Mouse (Mus musculus): ENCODE results near the gene Swsap1. TPM values are rescaled to one million over a fixed set of nuclear protein-coding genes. Genes with fewer than 3 reads are reported as not detected.

The Swsap1 gene
- polyA plus RNA-seq, 1 experiment = 8.5 TPM

- no peaks in the 10 kb centered on the region for H3K27me3 ChIP-seq (ENCODE audit: control insufficient read depth, insufficient read depth, low read length, poor library complexity, severe bottlenecking)
- no peak overlapping the region for H3K27ac ChIP-seq (ENCODE audit: insufficient read depth, low read length)
- no peaks in the 10 kb centered on the region for H3K4me1 ChIP-seq (ENCODE audit: control insufficient read depth, insufficient read depth, low read length)
- no peaks in the 10 kb centered on the region for H3K36me3 ChIP-seq (ENCODE audit: control insufficient read depth, insufficient read depth, low read length, poor library complexity, severe bottlenecking)
- no peak overlapping the region for H3K4me3 ChIP-seq (ENCODE audit: low read depth, low read length)
- H3K9ac ChIP-seq (ENCODE audit: low read depth, poor library complexity, severe bottlenecking) = no peak overlapping the region
- TF ChIP-seq EP300 (IDR thresholded peaks at IDR 0.05; ENCODE audit: insufficient read depth, low read depth, low read length) (no peak), CTCF (IDR thresholded peaks at IDR 0.05; ENCODE audit: low read depth, low read length) (no peak), POLR2A (IDR thresholded peaks at IDR 0.05; ENCODE audit: insufficient read depth, low read length) (no peak)
- no peaks in the 10 kb centered on the region for H3K9me3 ChIP-seq (replicated peaks; ENCODE audit: control insufficient read depth, insufficient read depth, low read length, poor library complexity, severe bottlenecking)
Observed at GRCm38 (mm10) chr9:21958372-21958771, 2.8 kb downstream of the Swsap1 start.

- no peak overlapping the region for H3K27ac ChIP-seq (ENCODE audit: insufficient read depth, low read length)
- H3K4me3 ChIP-seq (ENCODE audit: low read depth, low read length) = no peak overlapping the region
- no peaks in the 10 kb centered on the region for H3K4me1 ChIP-seq (ENCODE audit: control insufficient read depth, insufficient read depth, low read length)
- H3K9me3 ChIP-seq (replicated peaks; ENCODE audit: control insufficient read depth, insufficient read depth, low read length, poor library complexity, severe bottlenecking) = no peaks in the 10 kb centered on the region
- no peaks in the 10 kb centered on the region for H3K27me3 ChIP-seq (ENCODE audit: control insufficient read depth, insufficient read depth, low read length, poor library complexity, severe bottlenecking)
- no peak for TF ChIP-seq POLR2A (IDR thresholded peaks at IDR 0.05; ENCODE audit: insufficient read depth, low read length)
- no peak for TF ChIP-seq CTCF (IDR thresholded peaks at IDR 0.05; ENCODE audit: low read depth, low read length)
- TF ChIP-seq EP300 (IDR thresholded peaks at IDR 0.05; ENCODE audit: insufficient read depth, low read depth, low read length) = no peak
- H3K9ac ChIP-seq (ENCODE audit: low read depth, poor library complexity, severe bottlenecking) = no peak overlapping the region
- H3K36me3 ChIP-seq (ENCODE audit: control insufficient read depth, insufficient read depth, low read length, poor library complexity, severe bottlenecking) = no peaks in the 10 kb centered on the region
Observed at GRCm38 (mm10) chr9:21959244-21959643, 3.7 kb downstream of the Swsap1 start.

DNA sequence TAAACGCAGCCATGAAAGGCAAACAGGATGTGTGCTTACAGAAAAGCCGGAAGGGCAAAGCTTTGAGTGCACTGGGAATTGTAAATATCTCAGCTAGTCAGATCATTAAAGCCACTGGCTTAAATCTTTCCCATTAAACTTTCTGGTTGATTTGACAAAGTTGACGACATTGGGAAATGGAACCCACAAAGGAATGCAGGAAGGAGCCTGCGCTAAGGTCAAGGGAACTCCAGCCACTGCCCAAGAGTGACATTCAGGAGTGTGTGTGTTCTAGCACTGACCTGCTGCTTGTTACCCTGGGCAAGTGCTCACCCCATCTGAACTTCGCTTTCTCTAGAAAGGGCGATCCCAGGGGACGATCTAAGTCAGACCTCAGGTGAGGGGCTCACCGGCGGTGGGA, 4.6 kb downstream of the Swsap1 start:
- no peaks in the 10 kb centered on the region for H3K9me3 ChIP-seq (replicated peaks; ENCODE audit: control insufficient read depth, insufficient read depth, low read length, poor library complexity, severe bottlenecking)
- no peak overlapping the region for H3K27ac ChIP-seq (ENCODE audit: insufficient read depth, low read length)
- no peaks in the 10 kb centered on the region for H3K27me3 ChIP-seq (ENCODE audit: control insufficient read depth, insufficient read depth, low read length, poor library complexity, severe bottlenecking)
- no peaks in the 10 kb centered on the region for H3K36me3 ChIP-seq (ENCODE audit: control insufficient read depth, insufficient read depth, low read length, poor library complexity, severe bottlenecking)
- H3K9ac ChIP-seq (ENCODE audit: low read depth, poor library complexity, severe bottlenecking) = no peak overlapping the region
- H3K4me3 ChIP-seq (ENCODE audit: low read depth, low read length) = peak overlapping the region; percentile 33
- H3K4me1 ChIP-seq (ENCODE audit: control insufficient read depth, insufficient read depth, low read length) = no peaks in the 10 kb centered on the region
- TF ChIP-seq CTCF (IDR thresholded peaks at IDR 0.05; ENCODE audit: low read depth, low read length) = no peak
- TF ChIP-seq POLR2A (IDR thresholded peaks at IDR 0.05; ENCODE audit: insufficient read depth, low read length) = no peak
- TF ChIP-seq EP300 (IDR thresholded peaks at IDR 0.05; ENCODE audit: insufficient read depth, low read depth, low read length) = no peak

DNA sequence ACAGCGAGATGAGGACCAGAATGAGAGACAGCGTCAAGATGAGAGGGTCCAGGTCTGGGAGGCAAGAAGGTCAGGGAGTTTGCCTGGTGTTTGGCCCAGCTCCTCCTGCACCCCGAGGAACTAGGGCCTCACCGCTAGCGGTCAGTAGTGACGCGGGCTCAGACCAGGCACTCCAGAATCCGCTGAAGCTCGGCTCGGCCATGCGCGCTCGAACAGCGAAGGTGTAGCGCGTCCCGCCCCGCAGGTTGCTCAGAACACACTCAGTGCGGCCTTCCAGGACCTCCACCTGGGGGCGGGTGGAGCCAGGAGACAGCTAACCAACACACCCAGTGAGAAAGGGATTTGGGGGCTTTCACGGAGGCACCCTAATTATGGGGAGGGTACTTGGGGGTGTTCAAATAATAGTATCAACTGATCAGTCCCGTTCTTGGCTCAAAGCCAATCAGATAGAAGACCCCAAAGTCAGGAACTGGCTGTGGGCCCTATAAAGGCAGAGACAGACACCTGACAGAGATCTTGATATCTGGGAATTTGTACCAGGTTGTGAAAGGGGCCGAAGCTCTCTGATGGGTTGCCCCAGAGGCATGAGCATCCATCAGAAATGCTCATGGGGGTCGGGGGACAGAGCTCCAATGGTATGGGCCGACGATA, 5.1 kb downstream of the Swsap1 start:
- 0 out of 2 replicates have a peak, but pooled peaks have one; percentile 5 for TF ChIP-seq EP300 (IDR thresholded peaks at IDR 0.05; ENCODE audit: insufficient read depth, low read depth, low read length)
- no peak for TF ChIP-seq POLR2A (IDR thresholded peaks at IDR 0.05; ENCODE audit: insufficient read depth, low read length)
- peak; percentile 50 for TF ChIP-seq CTCF (IDR thresholded peaks at IDR 0.05; ENCODE audit: low read depth, low read length)
- Histone ChIP-seq H3K4me1 (ENCODE audit: control insufficient read depth, insufficient read depth, low read length) (no peaks in the 10 kb centered on the region), H3K36me3 (ENCODE audit: control insufficient read depth, insufficient read depth, low read length, poor library complexity, severe bottlenecking) (no peaks in the 10 kb centered on the region), H3K27ac (ENCODE audit: insufficient read depth, low read length) (no peak overlapping the region), H3K9me3 (replicated peaks; ENCODE audit: control insufficient read depth, insufficient read depth, low read length, poor library complexity, severe bottlenecking) (no peaks in the 10 kb centered on the region), H3K4me3 (ENCODE audit: low read depth, low read length) (peak overlapping the region; percentile 33), H3K27me3 (ENCODE audit: control insufficient read depth, insufficient read depth, low read length, poor library complexity, severe bottlenecking) (no peaks in the 10 kb centered on the region), H3K9ac (ENCODE audit: low read depth, poor library complexity, severe bottlenecking) (no peak overlapping the region)

DNA sequence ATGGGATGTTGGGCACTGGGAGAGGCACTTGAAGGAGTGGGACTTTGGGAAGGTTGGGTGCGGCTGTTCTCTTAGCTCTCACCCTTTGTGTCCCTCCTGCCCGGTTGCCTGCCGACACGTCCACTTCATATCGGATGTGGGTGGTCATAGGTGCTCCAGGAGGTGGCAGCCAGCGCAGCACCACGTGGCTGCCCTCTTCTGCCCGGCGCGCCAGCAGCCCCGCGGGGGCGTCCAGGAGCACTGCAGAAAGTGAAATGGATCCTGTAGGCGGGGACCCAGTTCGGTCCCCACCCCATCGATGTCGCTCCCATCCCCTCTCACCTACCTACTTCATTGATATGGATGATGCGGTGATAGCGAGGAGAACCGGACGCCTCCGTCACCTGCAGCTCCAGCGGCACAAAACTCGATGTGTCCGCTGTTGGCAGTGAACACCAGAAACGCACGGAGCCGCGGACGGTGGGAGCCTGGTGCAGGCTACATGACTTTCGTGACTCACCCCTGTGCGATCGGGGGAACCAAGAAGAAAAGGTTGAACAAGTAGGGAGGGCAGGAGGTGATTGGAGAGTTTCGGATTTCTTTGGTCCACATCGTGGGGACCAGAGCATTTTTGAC, 5.9 kb downstream of the Swsap1 start:
- H3K4me1 ChIP-seq (ENCODE audit: control insufficient read depth, insufficient read depth, low read length) = no peaks in the 10 kb centered on the region
- H3K27me3 ChIP-seq (ENCODE audit: control insufficient read depth, insufficient read depth, low read length, poor library complexity, severe bottlenecking) = no peaks in the 10 kb centered on the region
- H3K9ac ChIP-seq (ENCODE audit: low read depth, poor library complexity, severe bottlenecking) = peak overlapping the region; percentile 34
- no peaks in the 10 kb centered on the region for H3K36me3 ChIP-seq (ENCODE audit: control insufficient read depth, insufficient read depth, low read length, poor library complexity, severe bottlenecking)
- no peak overlapping the region for H3K27ac ChIP-seq (ENCODE audit: insufficient read depth, low read length)
- no peaks in the 10 kb centered on the region for H3K9me3 ChIP-seq (replicated peaks; ENCODE audit: control insufficient read depth, insufficient read depth, low read length, poor library complexity, severe bottlenecking)
- H3K4me3 ChIP-seq (ENCODE audit: low read depth, low read length) = peak overlapping the region; percentile 66
- TF ChIP-seq CTCF (IDR thresholded peaks at IDR 0.05; ENCODE audit: low read depth, low read length) = no peak
- TF ChIP-seq EP300 (IDR thresholded peaks at IDR 0.05; ENCODE audit: insufficient read depth, low read depth, low read length) = no peak
- no peak for TF ChIP-seq POLR2A (IDR thresholded peaks at IDR 0.05; ENCODE audit: insufficient read depth, low read length)

- Histone ChIP-seq H3K4me3 (ENCODE audit: low read depth, low read length) (peak overlapping the region; percentile 66), H3K36me3 (ENCODE audit: control insufficient read depth, insufficient read depth, low read length, poor library complexity, severe bottlenecking) (no peaks in the 10 kb centered on the region), H3K27ac (ENCODE audit: insufficient read depth, low read length) (no peak overlapping the region), H3K4me1 (ENCODE audit: control insufficient read depth, insufficient read depth, low read length) (no peaks in the 10 kb centered on the region), H3K27me3 (ENCODE audit: control insufficient read depth, insufficient read depth, low read length, poor library complexity, severe bottlenecking) (no peaks in the 10 kb centered on the region), H3K9ac (ENCODE audit: low read depth, poor library complexity, severe bottlenecking) (peak overlapping the region; percentile 34), H3K9me3 (replicated peaks; ENCODE audit: control insufficient read depth, insufficient read depth, low read length, poor library complexity, severe bottlenecking) (no peaks in the 10 kb centered on the region)
- TF ChIP-seq EP300 (IDR thresholded peaks at IDR 0.05; ENCODE audit: insufficient read depth, low read depth, low read length) (no peak), CTCF (IDR thresholded peaks at IDR 0.05; ENCODE audit: low read depth, low read length) (no peak), POLR2A (IDR thresholded peaks at IDR 0.05; ENCODE audit: insufficient read depth, low read length) (no peak)
Observed at GRCm38 (mm10) chr9:21962010-21962409, 6.5 kb downstream of the Swsap1 start.
